Mouse (Mus musculus): ENCODE results near the gene Phlda1. TPM values are rescaled to one million over a fixed set of nuclear protein-coding genes. Genes with fewer than 3 reads are reported as not detected.
A peak's percentile ranks its signal among the peaks of the same experiment; 100 is the strongest.
"Not testable (repeated sequence)": the region's sequence is repeated elsewhere in the genome, so short reads cannot be mapped to it uniquely, and the experiment has no call there.

Gene Phlda1
- polyA plus RNA-seq, 1 experiment from 2014 or later = 4.4 TPM

DNA sequence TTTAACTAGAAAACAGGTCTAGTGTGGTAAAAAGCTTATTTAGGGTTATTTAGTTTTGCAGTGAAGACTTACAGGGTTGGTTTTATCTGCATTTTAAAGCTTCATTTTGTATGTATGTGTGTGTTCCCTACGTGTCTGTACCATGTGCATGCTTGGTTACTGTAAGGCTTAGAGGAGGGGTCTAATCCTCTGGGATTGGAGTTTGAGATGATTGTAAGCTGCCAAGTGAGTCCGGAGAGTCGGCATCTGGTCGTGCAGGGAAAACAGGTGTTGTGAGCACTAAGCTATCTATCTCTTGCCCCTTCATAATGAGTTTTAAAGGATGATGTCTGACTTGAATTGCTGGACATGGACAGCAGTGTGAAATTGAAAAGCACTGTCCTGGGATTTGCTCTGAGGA, 29.8 kb upstream of the Phlda1 start:
- Histone ChIP-seq H3K4me3 (replicated peaks) (0 out of 2 replicates have a peak overlapping the region, but pooled peaks have one; percentile 3), H3K9me3 (replicated peaks) (no peaks in the 10 kb centered on the region), H3K4me2 (peak overlapping the region; percentile 36), H3K27me3 (peaks cover 2% of the 10 kb centered on the region; the same call in 1 of the 2 replicates), H3K27ac (peak overlapping the region; percentile 4; the same call in 1 of the 2 replicates), H3K9ac (peak overlapping the region; percentile 46; the same call in 1 of the 2 replicates), H3K36me3 (peaks cover 17% of the 10 kb centered on the region), H3K4me1 (replicated peaks) (peaks cover 76% of the 10 kb centered on the region)
- DNase-seq (no peak), ATAC-seq (ENCODE audit: low read depth) (no peak)
- 73% methylated on average over 4 of the region's 4 CpGs for WGBS (ENCODE audit: insufficient replicate concordance)

DNA sequence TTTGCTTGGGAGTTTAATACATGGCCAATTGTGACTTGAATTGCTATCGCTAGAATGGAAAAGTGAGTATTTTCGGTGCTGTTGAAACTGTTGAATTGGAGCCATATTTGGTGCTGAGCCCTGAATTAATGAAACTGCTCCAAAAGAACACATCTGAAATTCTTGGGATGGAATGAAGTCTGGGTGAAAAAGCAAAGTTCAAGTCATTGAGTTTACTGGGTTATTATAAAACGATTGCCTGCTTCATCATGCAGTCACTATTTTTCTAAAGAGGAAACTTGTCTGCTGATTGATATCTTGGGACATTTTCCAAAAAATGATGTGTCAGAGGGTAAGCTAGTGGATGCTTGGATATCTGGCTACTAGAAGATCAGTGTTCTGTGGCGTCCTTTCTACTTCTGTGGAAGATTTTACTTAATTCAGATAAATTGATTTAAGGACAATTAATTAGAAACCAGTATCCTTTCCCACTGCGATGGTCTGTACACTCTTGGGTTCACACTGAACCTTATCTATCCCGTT, 29.0 kb upstream of the Phlda1 start:
- H3K27ac ChIP-seq = no peak overlapping the region
- H3K36me3 ChIP-seq = peaks cover 24% of the 10 kb centered on the region
- no peak for ATAC-seq (ENCODE audit: low read depth)
- H3K27me3 ChIP-seq = no peaks in the 10 kb centered on the region
- DNase-seq = no peak
- H3K4me1 ChIP-seq (replicated peaks) = peaks cover 82% of the 10 kb centered on the region
- no peaks in the 10 kb centered on the region for H3K9me3 ChIP-seq (replicated peaks)
- H3K4me2 ChIP-seq = peak overlapping the region; percentile 36
- WGBS (ENCODE audit: insufficient replicate concordance) = 52% methylated on average over 6 of the region's 6 CpGs
- no peak overlapping the region for H3K4me3 ChIP-seq (replicated peaks)
- H3K9ac ChIP-seq = peak overlapping the region; percentile 46; the same call in 1 of the 2 replicates

DNA sequence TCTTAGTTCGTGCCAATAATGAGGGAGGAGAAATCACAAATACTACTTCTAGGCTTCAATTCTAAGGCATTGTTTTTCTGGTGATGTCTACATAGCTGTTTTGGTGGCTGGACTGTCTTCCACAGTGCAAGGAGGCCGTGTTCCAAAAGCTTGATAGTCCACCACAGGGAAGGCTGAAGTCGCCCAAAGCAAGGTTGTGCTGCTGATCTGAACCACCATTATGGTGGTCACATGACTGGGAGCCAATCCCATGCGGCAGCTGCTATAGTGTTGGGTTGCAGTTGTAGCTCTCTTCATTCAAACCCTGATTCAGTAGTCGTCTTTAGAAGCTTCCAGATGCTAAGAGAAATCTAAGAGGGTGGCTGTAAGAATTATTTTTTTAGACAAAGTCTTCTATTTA, 26.5 kb upstream of the Phlda1 start:
- DNase-seq (no peak), ATAC-seq (ENCODE audit: low read depth) (no peak)
- H3K27ac ChIP-seq = no peak overlapping the region
- no peak overlapping the region for H3K9ac ChIP-seq
- H3K9me3 ChIP-seq (replicated peaks) = no peaks in the 10 kb centered on the region
- H3K27me3 ChIP-seq = no peaks in the 10 kb centered on the region
- peaks cover 49% of the 10 kb centered on the region for H3K36me3 ChIP-seq
- no peak overlapping the region for H3K4me2 ChIP-seq
- peaks cover 86% of the 10 kb centered on the region for H3K4me1 ChIP-seq (replicated peaks)
- WGBS (ENCODE audit: insufficient replicate concordance) = 77% methylated on average over 5 of the region's 5 CpGs
- H3K4me3 ChIP-seq (replicated peaks) = no peak overlapping the region

DNA sequence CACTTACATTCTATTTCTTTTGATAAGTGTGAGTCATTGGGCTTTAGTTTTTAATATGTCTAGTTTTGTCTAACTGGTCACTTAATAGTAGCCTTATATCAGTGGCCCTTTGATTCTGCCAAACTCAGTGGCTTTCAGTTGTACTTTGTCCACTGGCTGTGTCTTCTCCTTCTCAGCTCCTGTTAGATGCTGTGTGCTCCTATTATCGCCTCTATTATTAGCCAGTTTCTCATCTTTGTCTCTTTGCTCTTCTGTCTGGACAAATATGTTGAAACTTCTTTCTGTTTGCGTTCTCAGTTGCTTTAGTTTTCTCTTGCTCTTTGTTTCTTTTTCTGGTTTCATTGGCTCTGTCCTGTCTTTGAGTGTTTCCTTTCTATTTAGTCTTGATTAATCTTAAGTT, 23.4 kb upstream of the Phlda1 start:
- DNase-seq = no peak
- H3K27ac ChIP-seq = no peak overlapping the region
- no peaks in the 10 kb centered on the region for H3K27me3 ChIP-seq
- ATAC-seq (ENCODE audit: low read depth) = no peak
- peaks cover 69% of the 10 kb centered on the region for H3K36me3 ChIP-seq
- 75% methylated on average over 2 of the region's 2 CpGs for WGBS (ENCODE audit: insufficient replicate concordance)
- H3K4me3 ChIP-seq (replicated peaks) = no peak overlapping the region
- H3K4me1 ChIP-seq (replicated peaks) = peaks cover 60% of the 10 kb centered on the region
- no peak overlapping the region for H3K9ac ChIP-seq
- no peak overlapping the region for H3K4me2 ChIP-seq
- H3K9me3 ChIP-seq (replicated peaks) = no peaks in the 10 kb centered on the region

DNA sequence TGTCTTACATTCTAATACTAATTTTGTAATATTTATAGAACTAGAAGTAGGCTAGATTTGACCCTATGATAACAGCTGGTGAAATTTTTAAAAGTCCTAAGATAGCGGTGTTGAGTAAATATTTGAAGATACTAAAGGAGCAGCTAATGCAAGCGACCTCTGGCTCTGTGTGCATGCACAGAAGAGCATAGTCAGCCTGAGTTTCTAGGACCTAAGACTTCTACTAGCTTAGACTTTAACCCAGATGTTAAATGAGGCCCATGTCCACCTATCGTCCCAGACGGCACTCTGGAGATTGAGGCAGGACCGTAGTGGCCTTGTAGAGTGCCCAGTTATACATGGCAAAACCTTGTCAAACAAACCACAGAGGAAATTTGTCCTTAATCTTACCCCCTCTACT, 22.0 kb upstream of the Phlda1 start:
- Histone ChIP-seq H3K9ac (no peak overlapping the region), H3K27ac (no peak overlapping the region), H3K4me1 (replicated peaks) (peaks cover 46% of the 10 kb centered on the region), H3K4me2 (no peak overlapping the region), H3K9me3 (replicated peaks) (no peaks in the 10 kb centered on the region), H3K4me3 (replicated peaks) (no peak overlapping the region), H3K36me3 (peaks cover 80% of the 10 kb centered on the region), H3K27me3 (no peaks in the 10 kb centered on the region)
- 73% methylated on average over 5 of the region's 5 CpGs for WGBS (ENCODE audit: insufficient replicate concordance)
- DNase-seq (no peak), ATAC-seq (ENCODE audit: low read depth) (no peak)

DNA sequence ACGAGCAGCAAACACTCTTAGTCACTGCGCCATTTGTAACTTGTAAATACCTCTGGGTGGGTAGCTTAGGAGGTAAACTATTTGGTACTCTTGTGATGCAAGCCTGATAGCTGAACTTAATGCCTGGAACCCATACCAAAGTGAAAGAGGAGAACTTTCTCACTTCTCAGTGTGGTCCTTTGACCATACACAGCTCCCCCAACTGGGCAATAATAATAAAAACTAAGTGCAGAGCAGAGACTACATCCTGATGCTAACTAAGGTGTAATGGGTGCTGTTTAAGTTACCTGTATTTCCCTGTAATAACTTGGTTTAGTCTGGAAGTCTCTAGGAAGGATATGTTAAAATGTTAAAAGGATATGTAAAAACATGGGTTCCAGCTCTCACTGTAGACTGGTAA, 17.3 kb upstream of the Phlda1 start:
- H3K27me3 ChIP-seq = no peaks in the 10 kb centered on the region
- WGBS (ENCODE audit: insufficient replicate concordance) = 71% methylated on average over 2 of the region's 2 CpGs
- no peak overlapping the region for H3K4me3 ChIP-seq (replicated peaks)
- H3K9me3 ChIP-seq (replicated peaks) = no peaks in the 10 kb centered on the region
- H3K27ac ChIP-seq = no peak overlapping the region
- DNase-seq (no peak), ATAC-seq (ENCODE audit: low read depth) (no peak)
- peaks cover 85% of the 10 kb centered on the region for H3K36me3 ChIP-seq
- no peak overlapping the region for H3K9ac ChIP-seq
- H3K4me1 ChIP-seq (replicated peaks) = peaks cover 10% of the 10 kb centered on the region
- H3K4me2 ChIP-seq = no peak overlapping the region

DNA sequence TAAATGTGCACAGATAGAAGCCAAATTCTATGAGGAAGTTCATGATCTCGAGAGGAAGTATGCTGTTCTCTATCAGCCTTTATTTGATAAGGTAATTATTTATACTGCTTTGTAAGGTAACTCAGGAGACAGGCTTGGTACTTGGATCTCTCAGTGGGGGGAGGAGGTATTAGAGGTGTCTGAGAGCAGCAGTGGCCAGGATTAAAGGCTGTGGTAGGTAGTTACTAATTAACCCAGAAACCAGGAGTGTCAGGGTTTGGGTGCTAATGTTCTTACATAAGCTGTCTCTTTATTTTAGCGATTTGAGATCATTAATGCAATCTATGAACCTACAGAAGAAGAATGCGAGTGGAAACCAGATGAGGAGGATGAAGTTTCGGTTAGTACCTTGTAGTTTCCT, 16.0 kb upstream of the Phlda1 start:
- H3K4me1 ChIP-seq (replicated peaks); H3K9me3 ChIP-seq (replicated peaks); H3K27ac ChIP-seq; DNase-seq; H3K9ac ChIP-seq; ATAC-seq (ENCODE audit: low read depth); H3K27me3 ChIP-seq; H3K4me3 ChIP-seq (replicated peaks); H3K4me2 ChIP-seq: not testable (repeated sequence)
- WGBS (ENCODE audit: insufficient replicate concordance) = 74% methylated on average over 4 of the region's 4 CpGs
- peaks cover 84% of the 10 kb centered on the region for H3K36me3 ChIP-seq

DNA sequence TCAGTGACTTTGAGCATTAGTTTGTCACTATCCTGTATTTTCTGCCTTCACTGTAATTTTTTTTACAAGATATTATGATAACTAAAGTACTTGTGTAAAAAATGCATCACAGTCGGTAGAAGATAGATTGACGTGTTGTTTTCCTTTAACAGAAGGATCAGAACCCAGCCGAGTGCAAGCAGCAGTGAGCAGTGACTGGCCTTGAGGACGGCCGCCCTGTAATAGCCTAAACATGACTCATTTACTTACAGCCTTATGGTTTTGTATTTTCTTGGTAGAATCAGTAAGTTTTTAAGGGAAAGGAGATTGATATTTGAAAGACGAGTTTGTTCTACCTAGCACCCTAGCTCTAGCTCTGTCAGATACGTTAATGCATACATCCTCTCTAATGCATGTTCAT, 10.2 kb upstream of the Phlda1 start:
- DNase-seq = no peak
- ATAC-seq (ENCODE audit: low read depth) = no peak
- Histone ChIP-seq H3K4me1 (replicated peaks) (no peaks in the 10 kb centered on the region), H3K9ac (no peak overlapping the region), H3K36me3 (peaks cover 64% of the 10 kb centered on the region), H3K27ac (no peak overlapping the region), H3K27me3 (no peaks in the 10 kb centered on the region), H3K4me2 (no peak overlapping the region), H3K4me3 (replicated peaks) (no peak overlapping the region), H3K9me3 (replicated peaks) (no peaks in the 10 kb centered on the region)
- WGBS (ENCODE audit: insufficient replicate concordance) = 82% methylated on average over 7 of the region's 7 CpGs

DNA sequence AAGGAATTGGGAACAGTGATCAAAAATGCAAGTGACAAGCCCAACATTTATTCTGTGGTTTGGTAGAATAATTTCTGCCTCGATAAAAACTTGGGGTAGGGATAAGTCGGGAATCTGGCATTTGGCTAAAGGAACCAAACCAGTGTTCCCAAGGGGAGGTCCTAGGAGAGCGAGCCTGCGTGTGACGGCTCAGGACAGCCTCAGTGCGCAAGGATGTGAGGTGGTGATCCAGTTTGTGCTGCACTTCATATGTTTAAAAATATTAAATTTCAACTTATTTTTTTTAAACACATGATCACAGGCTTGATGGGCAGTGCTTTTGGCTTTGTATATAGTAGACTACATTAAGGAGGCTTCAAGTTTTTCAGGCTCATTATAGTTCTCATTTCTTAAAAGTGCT, 6.2 kb upstream of the Phlda1 start:
- no peak overlapping the region for H3K4me2 ChIP-seq
- no peak overlapping the region for H3K27ac ChIP-seq
- H3K9ac ChIP-seq = no peak overlapping the region
- whole genome bisulfite sequencing (ENCODE audit: insufficient replicate concordance) = 75% methylated on average over 6 of the region's 6 CpGs
- H3K4me3 ChIP-seq (replicated peaks) = no peak overlapping the region
- DNase-seq (no peak), ATAC-seq (ENCODE audit: low read depth) (no peak)
- H3K4me1 ChIP-seq (replicated peaks) = peaks cover 10% of the 10 kb centered on the region
- no peaks in the 10 kb centered on the region for H3K9me3 ChIP-seq (replicated peaks)
- H3K27me3 ChIP-seq = no peaks in the 10 kb centered on the region
- H3K36me3 ChIP-seq = peaks cover 32% of the 10 kb centered on the region

DNA sequence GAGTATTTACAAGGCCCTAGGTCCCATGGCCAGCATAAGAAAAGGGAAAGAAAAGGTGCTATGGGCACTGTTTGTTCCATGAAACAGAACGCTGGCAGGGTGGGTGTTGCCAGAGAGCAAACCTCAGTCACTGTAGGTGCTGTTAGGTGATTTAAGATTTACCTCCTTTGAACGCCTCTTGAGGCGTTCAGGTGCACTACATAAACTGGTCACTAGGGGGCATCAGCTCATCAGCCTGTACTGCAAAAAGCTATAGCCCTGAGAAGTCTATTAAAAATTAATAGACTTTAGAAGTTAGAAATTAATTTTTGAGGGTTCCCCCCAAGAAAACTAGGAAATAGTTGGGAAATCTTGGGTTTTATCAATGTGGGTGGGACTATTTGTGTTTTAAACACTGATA, 3.0 kb upstream of the Phlda1 start:
- WGBS (ENCODE audit: insufficient replicate concordance) = 0% methylated on average over 3 of the region's 3 CpGs
- ATAC-seq (ENCODE audit: low read depth) (no peak), DNase-seq (peak; percentile 59)
- Histone ChIP-seq H3K9ac (no peak overlapping the region), H3K9me3 (replicated peaks) (no peaks in the 10 kb centered on the region), H3K4me2 (no peak overlapping the region), H3K27me3 (peaks cover 24% of the 10 kb centered on the region), H3K27ac (no peak overlapping the region), H3K36me3 (peaks cover 7% of the 10 kb centered on the region; the same call in 1 of the 2 replicates), H3K4me3 (replicated peaks) (no peak overlapping the region), H3K4me1 (replicated peaks) (peaks cover 37% of the 10 kb centered on the region)

DNA sequence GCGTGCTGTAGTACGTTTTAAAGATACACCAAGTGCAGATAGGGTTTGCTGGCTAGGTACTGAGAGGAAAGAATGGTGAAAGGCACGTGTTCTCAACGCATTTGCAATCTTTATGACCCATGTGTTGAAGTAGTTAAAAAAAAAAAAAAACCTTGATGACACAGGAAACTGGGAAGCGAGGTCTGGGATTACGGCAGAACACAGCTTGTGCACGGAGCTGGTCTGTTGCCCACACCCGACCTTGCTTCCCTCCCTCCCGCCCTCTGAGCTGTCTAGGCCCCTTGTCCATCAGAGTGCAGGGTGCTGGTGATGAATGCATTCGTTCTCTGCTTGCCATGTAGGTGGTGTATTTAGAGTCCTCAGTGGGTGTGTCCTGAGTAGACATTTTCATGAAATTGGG, 2.4 kb upstream of the Phlda1 start:
- no peak overlapping the region for H3K9ac ChIP-seq
- no peak overlapping the region for H3K27ac ChIP-seq
- ATAC-seq (ENCODE audit: low read depth) = no peak
- DNase-seq = no peak
- H3K4me1 ChIP-seq (replicated peaks) = peaks cover 39% of the 10 kb centered on the region
- peaks cover under 1% of the 10 kb centered on the region; the same call in 1 of the 2 replicates for H3K36me3 ChIP-seq
- H3K27me3 ChIP-seq = peaks cover 30% of the 10 kb centered on the region
- no peak overlapping the region for H3K4me3 ChIP-seq (replicated peaks)
- no peak overlapping the region for H3K4me2 ChIP-seq
- 23% methylated on average over 10 of the region's 10 CpGs for WGBS (ENCODE audit: insufficient replicate concordance)
- no peaks in the 10 kb centered on the region for H3K9me3 ChIP-seq (replicated peaks)

DNA sequence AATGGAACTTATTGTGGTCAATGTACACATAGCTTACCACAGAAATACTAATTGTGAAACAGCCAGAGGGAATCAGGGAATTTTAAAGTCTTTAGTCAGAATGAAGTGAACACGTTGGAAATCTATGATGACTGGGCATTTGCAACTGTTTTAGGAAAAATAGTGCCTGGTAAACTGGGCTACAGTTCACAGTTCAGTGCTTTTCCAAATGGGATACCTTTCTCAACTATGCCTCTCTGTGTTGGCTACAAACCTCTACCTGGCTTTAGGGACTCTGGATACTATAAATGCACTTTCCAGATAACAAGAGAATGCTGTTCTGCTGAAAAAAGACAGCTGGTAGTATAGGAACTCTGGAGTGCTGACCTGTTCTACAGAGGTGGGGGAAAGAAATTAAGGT, 1.5 kb upstream of the Phlda1 start:
- WGBS (ENCODE audit: insufficient replicate concordance) = 62% methylated on average over 1 of the region's 1 CpGs
- Histone ChIP-seq H3K9ac (no peak overlapping the region), H3K36me3 (no peaks in the 10 kb centered on the region), H3K4me2 (no peak overlapping the region), H3K4me3 (replicated peaks) (no peak overlapping the region), H3K9me3 (replicated peaks) (no peaks in the 10 kb centered on the region), H3K27ac (no peak overlapping the region), H3K27me3 (peaks cover 39% of the 10 kb centered on the region), H3K4me1 (replicated peaks) (peaks cover 48% of the 10 kb centered on the region)
- ATAC-seq (ENCODE audit: low read depth) (no peak), DNase-seq (no peak)

All from liver, embryonic 13.5 days (tissue).